Mouse (Mus musculus): ENCODE measurements around the gene Myl9.
"Not testable (repeated sequence)": the region's sequence is repeated elsewhere in the genome, so short reads cannot be mapped to it uniquely, and the experiment has no call there.

The Myl9 gene

DNA sequence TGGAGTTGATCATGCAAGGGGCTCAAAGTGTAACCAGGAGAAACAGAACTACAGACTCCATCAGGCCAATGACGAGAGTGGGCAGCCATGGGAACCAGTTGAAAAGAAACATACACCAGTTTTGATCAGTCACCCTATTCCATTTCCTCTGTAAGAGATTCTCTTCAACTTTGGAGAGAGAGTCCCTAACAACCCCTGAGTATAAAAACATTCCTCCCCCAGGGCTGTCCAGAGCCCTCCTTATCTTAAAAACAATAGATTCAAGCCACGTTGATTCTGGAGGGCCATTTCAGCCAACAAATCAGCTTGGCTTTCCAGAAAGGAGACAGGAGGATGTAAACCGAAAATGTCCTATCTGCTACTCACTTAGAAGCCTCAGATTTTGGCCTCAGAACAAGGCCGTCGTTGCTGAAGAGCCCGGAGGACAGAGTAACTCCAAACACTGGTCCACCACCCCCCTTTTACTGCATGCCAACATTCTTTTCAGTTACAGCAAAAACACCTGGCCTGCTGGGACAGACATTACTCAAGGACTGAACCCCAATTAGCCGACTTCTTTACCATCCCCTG, 8.9 kb downstream of the Myl9 start:
- no peak for DNase-seq (ENCODE audit: low spot score in 2 of 2)

- no peak for DNase-seq (ENCODE audit: low spot score in 2 of 2)
Observed at GRCm38 (mm10) chr2:156784891-156785290, 9.7 kb downstream of the Myl9 start.

- not testable (repeated sequence) for DNase-seq (ENCODE audit: low spot score in 2 of 2)
Observed at GRCm38 (mm10) chr2:156786369-156786768, 11.1 kb downstream of the Myl9 start.

DNA sequence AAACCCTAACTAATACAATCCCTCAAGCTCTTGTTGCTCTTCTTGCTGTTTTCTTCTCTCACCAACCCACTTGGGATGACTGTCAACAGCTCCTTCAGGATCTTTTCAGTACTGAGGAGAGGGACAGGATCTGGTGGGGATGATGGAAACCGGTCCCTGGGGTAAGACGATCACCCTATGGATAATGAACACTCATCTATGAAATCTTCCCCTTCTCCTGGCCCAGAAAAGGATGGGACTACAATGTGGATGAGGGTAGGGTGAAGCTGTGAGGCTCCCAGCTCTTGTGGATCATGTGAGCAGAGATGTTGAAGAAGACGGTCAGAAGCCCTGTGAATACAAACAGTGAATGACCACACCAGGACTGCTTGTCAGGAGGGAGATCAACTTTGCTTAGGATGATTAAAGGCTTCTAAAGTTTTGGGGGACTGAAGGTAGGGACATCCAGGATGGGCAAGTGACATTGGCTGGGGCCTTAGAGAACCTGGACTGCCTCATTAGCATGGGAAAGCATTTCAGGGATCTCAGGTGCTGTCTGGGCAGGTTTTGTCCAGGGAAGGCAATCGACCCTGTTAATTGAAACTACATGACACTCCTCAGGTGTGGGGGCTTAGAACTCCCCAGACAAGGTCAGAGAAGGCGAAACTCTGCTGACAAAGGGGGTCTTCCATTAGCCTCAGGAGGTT, 12.0 kb downstream of the Myl9 start:
- DNase-seq (ENCODE audit: low spot score in 2 of 2): no peak

- no peak for DNase-seq (ENCODE audit: low spot score in 2 of 2)
Observed at GRCm38 (mm10) chr2:156787776-156788105, 12.5 kb downstream of the Myl9 start.

DNA sequence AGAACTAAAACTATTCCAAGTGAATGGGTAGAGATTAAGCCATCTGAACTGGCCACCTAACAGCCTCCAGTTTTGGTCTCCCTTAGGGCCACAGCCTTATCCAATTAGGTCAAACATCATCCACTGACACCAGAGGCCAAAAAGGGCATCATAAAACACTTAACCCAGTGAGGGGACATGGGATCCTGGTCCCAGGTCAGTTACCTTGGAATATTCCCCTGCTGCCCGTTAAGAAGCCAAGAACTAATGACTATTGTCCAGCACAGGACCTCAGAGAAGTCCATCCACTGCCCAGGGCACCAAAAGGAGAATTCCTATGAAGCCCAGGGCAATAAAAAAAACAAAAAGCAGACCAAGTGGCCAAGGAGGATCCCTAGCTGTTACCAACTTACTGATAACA, 13.6 kb downstream of the Myl9 start:
- DNase-seq (ENCODE audit: low spot score in 2 of 2): no peak

DNA sequence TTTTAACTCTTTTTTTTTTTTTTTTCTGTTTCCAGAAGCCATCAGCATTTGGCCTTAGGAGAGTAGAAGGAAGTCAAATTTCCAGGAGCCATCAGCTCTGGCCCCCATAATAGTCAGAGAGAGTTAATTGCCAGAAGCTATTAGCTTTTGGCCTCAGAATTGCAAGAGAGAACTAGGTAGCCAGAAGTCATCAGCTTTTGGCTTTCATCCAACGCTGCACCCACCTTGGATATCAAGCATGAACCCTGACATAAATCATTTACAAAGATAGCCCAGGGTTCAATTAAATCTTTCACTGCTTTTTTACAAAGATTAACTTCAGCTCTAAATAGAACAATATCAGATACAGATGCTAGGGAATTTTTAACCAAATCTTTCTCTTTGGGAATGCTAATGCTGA, 23.3 kb downstream of the Myl9 start:
- DNase-seq (ENCODE audit: low spot score in 2 of 2): no peak

GRCm38 (mm10) chr2:156801045-156801444, 25.8 kb downstream of the Myl9 start:
- no peak for DNase-seq (ENCODE audit: low spot score in 2 of 2)

- not testable (repeated sequence) for DNase-seq (ENCODE audit: low spot score in 2 of 2)
Observed at GRCm38 (mm10) chr2:156802116-156802515, 26.9 kb downstream of the Myl9 start.

DNA sequence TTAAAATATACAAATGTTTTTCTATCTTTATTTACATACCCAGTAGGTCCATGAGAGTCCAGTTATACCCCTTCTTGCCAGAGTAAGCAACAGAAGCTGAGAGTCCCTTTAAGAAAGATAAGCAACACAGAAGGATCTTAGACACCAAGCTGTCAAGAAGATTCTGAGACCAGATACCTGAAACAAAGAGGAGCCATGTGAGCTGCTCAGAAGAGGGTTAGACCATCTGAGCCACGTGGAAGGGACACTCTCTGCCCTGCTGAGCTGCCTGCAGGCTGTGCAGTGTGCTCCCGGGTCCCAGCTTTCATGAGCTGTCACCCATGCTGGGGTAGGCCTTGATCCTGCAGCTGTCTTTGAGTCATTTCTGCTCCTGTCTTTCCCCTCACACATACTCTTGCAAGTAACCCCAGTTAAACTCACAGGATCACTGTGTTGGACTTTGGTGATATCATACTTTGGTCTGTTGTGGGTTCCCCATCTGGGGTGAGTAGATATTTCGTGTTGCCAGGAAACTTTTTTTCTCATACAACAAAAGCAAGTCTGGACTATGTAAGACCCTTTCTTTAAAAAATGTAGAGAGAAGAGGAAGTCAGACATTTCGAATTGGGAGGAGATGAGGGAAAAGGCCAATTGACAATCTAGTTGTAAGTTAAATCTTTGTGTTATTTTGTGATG, 28.6 kb downstream of the Myl9 start:
- DNase-seq (ENCODE audit: low spot score in 2 of 2): no peak

GRCm38 (mm10) chr2:156804589-156804988, 29.4 kb downstream of the Myl9 start:
- DNase-seq (ENCODE audit: low spot score in 2 of 2): no peak

DNA sequence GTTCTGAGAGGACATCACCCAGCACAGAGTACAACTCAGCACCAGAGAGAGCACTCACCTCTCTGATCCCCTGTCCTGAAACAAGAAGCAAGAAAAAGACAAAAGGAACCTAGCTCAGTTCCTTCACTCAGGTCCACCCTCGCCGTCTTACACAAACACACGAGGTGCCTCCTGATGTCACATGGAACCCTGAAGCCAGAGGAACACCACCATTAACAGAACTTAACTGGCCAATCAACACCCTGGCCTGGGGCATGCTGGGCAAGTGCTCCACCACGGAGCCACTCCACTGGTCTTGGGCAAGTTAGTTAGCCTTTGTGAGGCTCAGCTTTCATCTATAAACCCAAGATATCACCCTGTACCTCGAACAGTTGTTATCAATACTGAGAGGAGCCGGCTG, 31.7 kb downstream of the Myl9 start:
- no peak for DNase-seq (ENCODE audit: low spot score in 2 of 2)

GRCm38 (mm10) chr2:156809579-156809978, 34.4 kb downstream of the Myl9 start:
- DNase-seq (ENCODE audit: low spot score in 2 of 2): peak; percentile 14 to 61

- DNase-seq (ENCODE audit: low spot score in 2 of 2): no peak
Observed at GRCm38 (mm10) chr2:156810716-156811115, 35.5 kb downstream of the Myl9 start.

GRCm38 (mm10) chr2:156811556-156811955, 36.3 kb downstream of the Myl9 start:
- DNase-seq (ENCODE audit: low spot score in 2 of 2): no peak

GRCm38 (mm10) chr2:156814344-156814801, 39.2 kb downstream of the Myl9 start:
- no peak for DNase-seq (ENCODE audit: low spot score in 2 of 2)

GRCm38 (mm10) chr2:156814893-156815292, 39.7 kb downstream of the Myl9 start:
- DNase-seq (ENCODE audit: low spot score in 2 of 2): no peak

DNA sequence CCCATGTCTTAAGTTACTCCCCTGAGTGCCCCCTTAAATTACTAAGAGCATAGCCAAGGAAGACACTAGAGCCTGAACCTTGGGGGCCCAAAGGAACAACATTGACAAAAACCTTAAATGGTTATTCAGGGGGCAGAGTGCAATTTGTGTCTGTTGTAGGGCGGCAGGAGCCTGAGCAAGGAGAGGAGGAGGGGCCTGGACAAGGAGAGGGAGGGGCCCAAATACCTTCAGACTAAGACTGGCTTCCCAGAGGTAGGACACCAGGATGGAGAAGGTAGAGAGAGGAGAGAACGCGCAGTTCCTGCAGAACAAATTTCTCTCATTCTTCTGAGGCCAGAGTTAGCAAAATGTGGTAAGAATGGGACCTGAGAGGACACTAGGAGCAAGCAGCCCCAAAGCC, 40.2 kb downstream of the Myl9 start:
- DNase-seq (ENCODE audit: low spot score in 2 of 2): no peak

- no peak for DNase-seq (ENCODE audit: low spot score in 2 of 2)
Observed at GRCm38 (mm10) chr2:156816116-156816515, 40.9 kb downstream of the Myl9 start.

DNA sequence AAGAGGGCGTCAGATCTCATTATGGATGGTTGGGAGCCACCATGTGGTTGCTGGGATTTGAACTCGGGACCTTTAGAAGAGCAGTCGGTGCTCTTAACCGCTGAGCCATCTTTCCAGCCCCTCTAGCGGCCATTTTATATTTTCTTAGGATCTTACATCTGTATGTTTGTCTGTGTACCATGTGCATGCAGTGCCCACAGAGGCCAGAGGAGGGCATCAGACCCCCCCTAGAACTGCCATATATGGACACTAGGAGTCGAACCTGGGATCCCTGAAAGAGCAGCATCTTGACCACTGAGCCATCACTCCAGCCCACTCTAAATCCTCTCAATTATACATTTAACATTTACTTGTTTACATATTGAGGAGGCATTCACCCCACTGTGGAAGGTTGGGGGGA, 49.9 kb downstream of the Myl9 start:
- not testable (repeated sequence) for DNase-seq (ENCODE audit: low spot score in 2 of 2)

Data from frontal cortex, postnatal 14 days (tissue).